Mouse (Mus musculus) MEL (cell line): ENCODE measurements around the gene Srsf3. TPM values are rescaled to one million over a fixed set of nuclear protein-coding genes. Genes with fewer than 3 reads are reported as not detected.

Source experiments
- DNase-seq: peaks from one replicate; pipeline ENCODE4 v3.0.0; 2011; ENCODE audit warnings: low read depth, low spot score
- H3K27ac ChIP-seq: 2 replicates; pipeline ENCODE4 v1.5.1; 2012; ENCODE audit warnings: low read depth, mild to moderate bottlenecking, control low read depth, low read length, moderate library complexity; ENCODE audit not compliant: control insufficient read depth
- H3K27me3 ChIP-seq, 2 experiments: fragments of 150-350 bp in 1 of 2; sonication (generic) in 1 of 2; 2 replicates each; pipeline ENCODE4 v1.6.1; 2012; ENCODE audit warnings: low read length in 2 of 2, mild to moderate bottlenecking in 2 of 2, improper control_type of control experiment in 1 of 2, moderate library complexity in 1 of 2; ENCODE audit not compliant: insufficient read depth in 2 of 2, control insufficient read depth in 1 of 2
- H3K36me3 ChIP-seq, 2 experiments: 2 replicates each; pipeline ENCODE4 v1.6.1; 2012 to 2014; ENCODE audit warnings: low read length in 2 of 2, improper control_type of control experiment in 1 of 2, inconsistent platforms in 1 of 2, mild to moderate bottlenecking in 1 of 2; ENCODE audit not compliant: insufficient read depth in 2 of 2, control insufficient read depth in 1 of 2
- H3K4me1 ChIP-seq, 2 experiments: fragments of 150-350 bp in 1 of 2; sonication (generic) in 1 of 2; 2 replicates each; pipeline ENCODE4 v1.6.1; 2012; ENCODE audit warnings: low read length in 2 of 2, improper control_type of control experiment in 1 of 2, mild to moderate bottlenecking in 1 of 2; ENCODE audit not compliant: insufficient read depth in 2 of 2, control insufficient read depth in 1 of 2
- H3K4me3 ChIP-seq, 2 experiments: fragments of 150-350 bp in 1 of 2; sonication (generic) in 1 of 2; 2 replicates each; pipeline ENCODE4 v1.5.1; 2012; ENCODE audit warnings: low read depth in 2 of 2, low read length in 2 of 2, mild to moderate bottlenecking in 2 of 2, moderate library complexity in 2 of 2, control low read depth in 1 of 2, improper control_type of control experiment in 1 of 2; ENCODE audit not compliant: control insufficient read depth in 1 of 2, insufficient read depth in 1 of 2
- H3K79me2 ChIP-seq: 2 replicates; pipeline ENCODE4 v1.6.1; 2012; ENCODE audit warnings: mild to moderate bottlenecking, low read length, moderate library complexity; ENCODE audit not compliant: control insufficient read depth, poor library complexity, insufficient read depth
- H3K9ac ChIP-seq: 2 replicates; pipeline ENCODE4 v1.6.1; 2012; ENCODE audit warnings: low read depth, mild to moderate bottlenecking, control low read depth, low read length, moderate library complexity; ENCODE audit not compliant: control insufficient read depth, poor library complexity, severe bottlenecking
- H3K9me3 ChIP-seq: fragments of 150-350 bp; sonication (generic); replicated peaks from 2 replicates; pipeline ENCODE4 v1.6.1; 2012; ENCODE audit warnings: mild to moderate bottlenecking, low read length, improper control_type of control experiment, moderate library complexity; ENCODE audit not compliant: insufficient read depth
- BHLHE40 ChIP-seq: IDR thresholded peaks from 2 replicates; pipeline ENCODE4 v1.6.1; 2012; ENCODE audit warnings: low read depth, mild to moderate bottlenecking, inconsistent platforms, low read length, improper control_type of control experiment, borderline replicate concordance
- CHD1 ChIP-seq: IDR thresholded peaks from 2 replicates; pipeline ENCODE4 v1.6.1; 2012; ENCODE audit warnings: low read depth, mild to moderate bottlenecking, inconsistent platforms, low read length, improper control_type of control experiment
- CTCF ChIP-seq, 3 experiments: IDR thresholded peaks in 2 of 3; conservative IDR thresholded peaks in 1 of 3; 2 replicates each; pipeline ENCODE4 v1.5.1; 2011 to 2012; ENCODE audit warnings: low read length in 3 of 3, low read depth in 2 of 3, mild to moderate bottlenecking in 2 of 3, improper control_type of control experiment in 1 of 3, inconsistent platforms in 1 of 3, mixed read lengths in 1 of 3, moderate library complexity in 1 of 3; ENCODE audit not compliant: control insufficient read depth in 1 of 3, insufficient read depth in 1 of 3, poor library complexity in 1 of 3, severe bottlenecking in 1 of 3
- ELF1 ChIP-seq: IDR thresholded peaks from 2 replicates; pipeline ENCODE4 v1.6.1; 2014; ENCODE audit warnings: low read depth, mild to moderate bottlenecking, inconsistent platforms, low read length, improper control_type of control experiment, moderate library complexity
- EP300 ChIP-seq, 2 experiments: IDR thresholded peaks; 2 replicates each; pipeline ENCODE4 v1.6.1; 2011; ENCODE audit warnings: improper control_type of control experiment in 2 of 2, low read length in 2 of 2, low read depth in 1 of 2, mild to moderate bottlenecking in 1 of 2
- GABPA ChIP-seq: IDR thresholded peaks from 2 replicates; pipeline ENCODE4 v1.6.1; 2012; ENCODE audit warnings: low read depth, mild to moderate bottlenecking, inconsistent platforms, low read length, improper control_type of control experiment, moderate library complexity
- GATA1 ChIP-seq: IDR thresholded peaks from 2 replicates; pipeline ENCODE4 v1.6.1; 2011; ENCODE audit warnings: low read depth, low read length, improper control_type of control experiment
- JUND ChIP-seq: IDR thresholded peaks from 2 replicates; pipeline ENCODE4 v1.6.1; 2011; ENCODE audit warnings: low read depth, mild to moderate bottlenecking, improper control_type of control experiment, low read length
- MAX ChIP-seq: IDR thresholded peaks from 2 replicates; pipeline ENCODE4 v1.6.1; 2011; ENCODE audit warnings: low read length, improper control_type of control experiment
- MEF2A ChIP-seq: IDR thresholded peaks from 2 replicates; pipeline ENCODE4 v1.6.1; 2014; ENCODE audit warnings: low read depth, mild to moderate bottlenecking, inconsistent platforms, low read length, improper control_type of control experiment; ENCODE audit not compliant: poor library complexity, insufficient replicate concordance, severe bottlenecking; ENCODE audit errors: extremely low read depth
- MYB ChIP-seq: IDR thresholded peaks from 2 replicates; pipeline ENCODE4 v1.6.1; 2011; ENCODE audit warnings: mild to moderate bottlenecking, low read depth, low read length, improper control_type of control experiment
- POLR2AphosphoS2 ChIP-seq: IDR thresholded peaks from 2 replicates; pipeline ENCODE4 v1.6.1; 2011; ENCODE audit warnings: low read length, improper control_type of control experiment
- RAD21 ChIP-seq: IDR thresholded peaks from 2 replicates; pipeline ENCODE4 v1.6.1; 2011; ENCODE audit warnings: mild to moderate bottlenecking, low read depth, low read length, improper control_type of control experiment
- SIN3A ChIP-seq: IDR thresholded peaks from 2 replicates; pipeline ENCODE4 v1.6.1; 2012; ENCODE audit warnings: low read length, improper control_type of control experiment, inconsistent platforms
- SMC3 ChIP-seq: IDR thresholded peaks from 2 replicates; pipeline ENCODE4 v1.6.1; 2011; ENCODE audit warnings: low read depth, low read length, improper control_type of control experiment
- TAL1 ChIP-seq: IDR thresholded peaks from 2 replicates; pipeline ENCODE4 v1.6.1; 2012; ENCODE audit warnings: mild to moderate bottlenecking, inconsistent platforms, low read length, moderate library complexity, mixed read lengths
- TBP ChIP-seq: IDR thresholded peaks from 2 replicates; pipeline ENCODE4 v1.8.0; 2011; ENCODE audit warnings: low read depth, low read length, improper control_type of control experiment
- TCF12 ChIP-seq: IDR thresholded peaks from 2 replicates; pipeline ENCODE4 v1.6.1; 2014; ENCODE audit warnings: low read depth, mild to moderate bottlenecking, inconsistent platforms, low read length, improper control_type of control experiment, moderate library complexity
- USF1 ChIP-seq: IDR thresholded peaks from 2 replicates; pipeline ENCODE4 v1.6.1; 2014; ENCODE audit warnings: low read depth, mild to moderate bottlenecking, inconsistent platforms, low read length, improper control_type of control experiment, moderate library complexity
- polyA plus RNA-seq, 2 experiments: library from polyadenylated mRNA; stranded (reverse) in 1 of 2; unstranded in 1 of 2; fragments of >175 nt in 1 of 2; fragments of >200 nt in 1 of 2; gene quantifications; 2 replicates each; pipeline versions ENCODE4 v1.2.1 to v1.2.4; 2012; ENCODE audit warnings: low replicate concordance in 2 of 2, low read depth in 1 of 2; ENCODE audit not compliant: insufficient read length in 2 of 2, insufficient read depth in 1 of 2, missing spikeins in 1 of 2
- total RNA-seq: library from RNA; depleted of rRNA; stranded (reverse); fragments of 300-350 nt; gene quantifications from 2 replicates; pipeline ENCODE4 v1.2.3, GENCODE M21; 2012

Srsf3 gene
- total and polyA plus RNA-seq, 3 experiments, result 326 to 556 (median 367) TPM

- TF ChIP-seq TAL1, result no peak
- TF ChIP-seq RAD21, result no peak
- no peak for TF ChIP-seq CHD1
- no peak for TF ChIP-seq SIN3A
Measured at GRCm38 (mm10) chr17:29063988-29064285, 31.5 kb downstream of the Srsf3 start (continued).

GRCm38 (mm10) chr17:29065245-29065940 lies 33.0 kb downstream of the Srsf3 start:
- Histone ChIP-seq H3K9ac (no peak overlapping the region), H3K27ac (no peak overlapping the region), H3K9me3 (no peaks in the 10 kb centered on the region), H3K4me1 (peaks cover 3 to 21% of the 10 kb centered on the region in 2 experiments; a peak in 3 of 4 replicates), H3K79me2 (no peaks in the 10 kb centered on the region), H3K4me3 (no peak overlapping the region), H3K27me3 (no peaks in the 10 kb centered on the region), H3K36me3 (peaks cover 0 to 11% of the 10 kb centered on the region in 2 experiments; a peak in 2 of 4 replicates)
- TF ChIP-seq RAD21 (no peak), GABPA (no peak), TAL1 (no peak), POLR2AphosphoS2 (no peak), CTCF (IDR thresholded peaks at IDR 0.05 in 2 of 3, conservative IDR thresholded peaks at IDR 0.05 in 1 of 3; ENCODE audit: control insufficient read depth in 1 of 3, insufficient read depth in 1 of 3, low read depth in 2 of 3, low read length in 3 of 3, poor library complexity in 1 of 3, severe bottlenecking in 1 of 3) (no peak), TCF12 (no peak), MEF2A (no peak), GATA1 (no peak), ELF1 (no peak), CHD1 (no peak), BHLHE40 (no peak)
- DNase-seq, result no peak

- Histone ChIP-seq H3K9me3 (no peaks in the 10 kb centered on the region), H3K4me3 (no peak overlapping the region), H3K27ac (no peak overlapping the region), H3K9ac (no peak overlapping the region), H3K4me1 (peaks cover 3 to 21% of the 10 kb centered on the region in 2 experiments; a peak in 3 of 4 replicates), H3K36me3 (peaks cover 0 to 10% of the 10 kb centered on the region in 2 experiments; a peak in 2 of 4 replicates), H3K27me3 (no peaks in the 10 kb centered on the region), H3K79me2 (no peaks in the 10 kb centered on the region)
- no peak for TF ChIP-seq MAX
- no peak for TF ChIP-seq SMC3
- TF ChIP-seq POLR2AphosphoS2, result no peak
- no peak for TF ChIP-seq TBP
- TF ChIP-seq JUND, result no peak
- no peak for TF ChIP-seq EP300 (IDR thresholded peaks at IDR 0.05; ENCODE audit: low read depth in 1 of 2, low read length in 2 of 2)
- TF ChIP-seq MYB, result no peak
- TF ChIP-seq USF1, result no peak
- no peak for DNase-seq
Measured at GRCm38 (mm10) chr17:29065971-29066370, 33.5 kb downstream of the Srsf3 start.
